Mouse (Mus musculus): Measurements from ENCODE around the gene Rhcg.

Gene Rhcg

DNA sequence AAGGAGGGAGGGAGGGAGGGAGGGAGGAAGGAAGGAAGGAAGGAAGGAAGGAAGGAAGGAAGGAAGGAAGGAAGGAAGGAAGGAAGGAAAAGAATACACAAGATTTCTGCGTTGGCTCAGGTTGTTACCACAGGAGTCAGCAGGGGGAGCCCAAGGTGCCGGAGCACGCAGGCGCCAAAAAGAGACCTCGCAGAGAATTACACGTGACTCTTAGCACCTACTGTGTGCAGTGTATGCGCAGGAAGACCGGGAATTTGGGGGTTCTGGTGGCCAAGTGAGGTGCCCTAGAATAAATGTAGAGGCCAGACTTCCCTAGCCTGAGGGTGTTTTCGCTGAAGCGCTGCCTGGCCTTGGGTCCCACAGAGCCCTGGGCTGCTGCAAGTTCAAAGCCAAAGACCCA, 64.8 kb downstream of the Rhcg start:
- DNase-seq (ENCODE audit: low spot score): no peak

DNA sequence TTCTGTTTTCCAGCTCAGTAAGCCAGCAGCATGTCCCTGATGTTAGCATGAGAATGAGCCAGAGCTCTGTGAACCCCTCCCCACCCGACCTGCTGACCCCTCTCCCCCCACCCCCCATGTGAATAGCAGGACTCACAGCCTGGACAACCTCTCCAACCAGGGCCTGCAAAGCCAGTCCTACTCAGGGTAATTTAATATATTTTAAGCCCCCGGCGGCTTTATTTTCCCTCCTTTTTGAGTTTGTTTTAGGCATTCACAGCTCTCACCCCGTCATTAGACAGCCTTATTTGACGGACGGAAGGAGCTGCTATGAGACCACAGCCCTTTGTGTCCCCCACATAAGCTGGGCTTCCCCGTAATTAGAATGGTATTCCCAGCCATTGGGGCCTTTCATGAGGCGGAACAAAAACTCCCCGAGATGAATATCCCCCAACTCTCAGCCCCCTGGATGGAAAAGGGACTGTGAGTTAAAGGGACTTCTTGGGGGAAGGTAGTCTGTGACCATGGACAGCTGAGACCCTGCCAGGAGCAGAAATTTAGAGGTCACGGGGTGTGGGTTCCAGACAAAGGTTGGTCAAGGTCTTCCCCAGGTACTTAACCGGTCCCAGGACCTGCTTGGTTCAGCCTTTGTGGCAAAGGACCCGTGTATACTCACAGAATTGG, 68.4 kb downstream of the Rhcg start:
- DNase-seq (ENCODE audit: low spot score): no peak

DNA sequence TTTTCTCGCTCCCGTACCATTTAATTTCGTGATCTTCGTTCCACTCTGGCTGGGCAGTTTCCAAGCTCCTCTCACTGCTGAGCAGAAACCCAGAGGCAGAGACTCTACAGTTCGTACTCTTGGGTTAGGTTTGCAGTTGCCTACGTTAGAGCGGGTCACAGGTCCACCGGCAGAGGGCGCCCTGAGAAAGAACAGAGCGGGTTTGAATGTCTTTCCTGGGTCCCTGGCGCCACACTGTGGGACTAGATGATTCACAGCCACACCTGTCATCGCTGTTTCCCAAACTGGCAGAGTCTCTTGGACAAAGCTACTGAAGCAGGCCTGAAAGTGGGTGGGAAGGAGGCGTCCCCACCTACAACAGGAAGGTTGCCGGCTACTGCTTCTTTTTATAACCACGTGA, 70.4 kb downstream of the Rhcg start:
- peak; percentile 26 for DNase-seq (ENCODE audit: low spot score)

DNA sequence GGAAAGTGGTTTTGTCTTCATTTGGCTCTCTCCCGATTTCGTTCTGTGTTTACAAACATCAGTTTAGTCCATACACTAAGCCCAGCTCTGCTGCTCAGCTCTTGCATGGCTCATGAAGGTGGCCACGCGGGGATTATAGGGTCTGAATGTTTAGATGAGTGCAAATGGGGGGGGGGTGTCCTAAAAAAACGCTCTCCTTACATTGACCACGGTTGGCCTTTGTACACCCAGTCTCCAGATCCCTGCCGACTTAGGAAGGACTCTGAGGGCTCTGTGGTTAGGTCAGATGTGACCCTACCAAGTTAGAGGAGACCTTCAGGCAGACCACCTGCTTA, 72.4 kb downstream of the Rhcg start:
- DNase-seq (ENCODE audit: low spot score): no peak

DNA sequence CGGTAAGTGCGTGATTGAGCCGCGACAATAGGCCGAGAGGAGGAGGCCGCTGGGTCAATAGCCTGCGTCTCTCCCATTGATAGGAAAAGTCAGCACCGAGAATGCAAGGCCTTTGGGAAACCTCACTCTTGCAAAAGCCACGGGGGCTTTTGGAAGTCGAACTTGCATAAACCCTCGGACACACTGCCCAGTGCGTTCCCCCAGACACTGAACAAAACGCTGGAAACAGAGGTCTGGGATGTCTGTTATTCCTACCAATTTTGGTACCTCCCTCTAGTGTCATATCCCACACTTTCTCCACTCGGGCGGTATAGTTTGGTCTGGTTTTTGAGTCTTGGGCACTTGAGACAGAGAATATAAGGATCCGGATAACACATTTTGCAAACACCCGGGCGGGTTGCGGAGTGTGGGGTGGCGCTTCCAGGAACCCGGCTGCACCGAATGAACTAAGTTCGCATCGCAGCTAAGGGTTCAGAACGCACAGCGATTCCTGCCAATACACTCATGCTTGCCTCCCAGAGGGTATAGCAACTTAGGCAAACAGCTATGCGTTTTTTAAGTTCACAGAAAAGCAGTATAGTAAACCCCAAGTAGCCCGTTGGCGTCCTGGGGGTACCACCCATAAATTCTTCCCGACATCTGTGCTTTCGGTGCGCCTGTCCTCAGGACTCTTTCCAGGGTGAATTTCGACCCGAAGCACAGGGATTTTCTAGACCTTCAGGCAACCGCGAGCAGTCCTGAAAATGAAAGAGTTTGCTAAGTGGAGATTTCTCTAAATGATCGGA, 73.0 kb downstream of the Rhcg start:
- DNase-seq (ENCODE audit: low spot score): no peak
